Comparison of ENCODE assay signal across 9 mouse cellular contexts in the genomic region with DNA sequence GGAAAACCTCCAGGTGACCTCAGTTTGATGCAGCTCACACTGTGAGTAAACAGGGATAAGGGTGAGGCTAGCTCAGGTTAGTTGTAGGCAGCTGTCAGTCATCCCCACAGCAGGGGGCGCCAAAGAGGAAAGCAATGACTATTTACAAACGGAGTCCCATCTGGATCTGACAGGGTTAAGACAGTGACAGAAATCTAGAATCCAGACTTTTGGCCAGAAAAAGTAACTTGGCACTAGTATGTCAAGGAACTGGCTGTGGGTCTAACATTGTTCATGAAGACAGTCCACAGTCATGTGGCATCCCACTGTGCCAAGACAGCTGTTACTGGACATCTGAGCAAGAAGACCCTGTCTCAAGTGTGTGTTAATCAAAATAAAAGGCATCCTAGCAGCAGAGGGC. TPM values are rescaled to one million over a fixed set of nuclear protein-coding genes. Genes with fewer than 3 reads are reported as not detected.
DNase-seq lines count a peak whose midpoint lies in the region; ATAC-seq lines count a peak whose summit lies in the region.
"Had no signal": no experiment of that assay in that cellular context is flagged by ENCODE, and none has a peak within 500 bp of the region (broad histone marks: within the 10 kb centered on the region; RNA-seq: fewer than 3 reads in every experiment).

No protein-coding gene starts in this region.

- 16% methylated on average over 2 of the region's 2 CpGs for WGBS in hindbrain, embryonic 10.5 days
- WGBS in hindbrain, embryonic 14.5 days, result 22% methylated on average over 2 of the region's 2 CpGs
- 19% methylated on average over 2 of the region's 2 CpGs for whole genome bisulfite sequencing in liver, embryonic 11.5 days

- no peaks in the 10 kb centered on the region for H3K27me3 ChIP-seq in hindbrain, embryonic 10.5 days (ENCODE audit: insufficient read depth, poor library complexity, severe bottlenecking)
- no peaks in the 10 kb centered on the region for H3K27me3 ChIP-seq in hindbrain, embryonic 14.5 days (ENCODE audit: control insufficient read depth, insufficient read depth, low read length)
- H3K27me3 ChIP-seq in liver, embryonic 11.5 days (replicated peaks; ENCODE audit: control insufficient read depth, insufficient read depth, low read length), result no peaks in the 10 kb centered on the region
- H3K27me3 ChIP-seq: embryonic facial prominence, embryonic 15.5 days had no signal

- H3K27ac ChIP-seq in hindbrain, embryonic 10.5 days, result no peak overlapping the region
- no peak overlapping the region for H3K27ac ChIP-seq in hindbrain, embryonic 14.5 days
- no peak overlapping the region for H3K27ac ChIP-seq in liver, embryonic 11.5 days (ENCODE audit: low read depth, low read length)
- H3K27ac ChIP-seq: embryonic facial prominence, embryonic 15.5 days had no signal

- no peak overlapping the region for H3K4me2 ChIP-seq in hindbrain, embryonic 14.5 days (replicated peaks)
- H3K4me2 ChIP-seq in liver, embryonic 11.5 days, result no peak overlapping the region
- H3K4me2 ChIP-seq: embryonic facial prominence, embryonic 15.5 days had no signal

- H3K9ac ChIP-seq in hindbrain, embryonic 14.5 days, result no peak overlapping the region
- no peak overlapping the region for H3K9ac ChIP-seq in liver, embryonic 11.5 days (ENCODE audit: low read depth, low read length)
- H3K9ac ChIP-seq: embryonic facial prominence, embryonic 15.5 days had no signal

- no peaks in the 10 kb centered on the region for H3K36me3 ChIP-seq in hindbrain, embryonic 10.5 days
- H3K36me3 ChIP-seq in hindbrain, embryonic 14.5 days (replicated peaks; ENCODE audit: control insufficient read depth, insufficient read depth), result no peaks in the 10 kb centered on the region
- no peaks in the 10 kb centered on the region for H3K36me3 ChIP-seq in liver, embryonic 11.5 days (ENCODE audit: control insufficient read depth, insufficient read depth, low read length)
- H3K36me3 ChIP-seq: embryonic facial prominence, embryonic 15.5 days had no signal

- DNase-seq in hindbrain, embryonic 10.5 days (ENCODE audit: low spot score), result peak; percentile 31
- no peak for DNase-seq in hindbrain, embryonic 14.5 days (ENCODE audit: low spot score)
- peak; percentile 63 for DNase-seq in CD4-positive helper T cell, adult 2 months (ENCODE audit: low read depth, low spot score)
- peak; percentile 56 for DNase-seq in R1 (ENCODE audit: low read depth, low spot score)
- DNase-seq in liver, embryonic 11.5 days (ENCODE audit: low spot score), result peak; percentile 60
- DNase-seq in spleen, adult 12 weeks (ENCODE audit: low spot score), result peak; percentile 72
- DNase-seq in ovary, postnatal 10 days (ENCODE audit: low spot score), result no peak
- no peak for DNase-seq in cerebellum, postnatal 36 days

- no peak for ATAC-seq in hindbrain, embryonic 14.5 days (ENCODE audit: low FRiP score)
- no peak for ATAC-seq in liver, embryonic 11.5 days (replicated peaks; ENCODE audit: low FRiP score)

- H3K4me3 ChIP-seq in hindbrain, embryonic 10.5 days, result no peak overlapping the region
- H3K4me3 ChIP-seq in hindbrain, embryonic 14.5 days (replicated peaks; ENCODE audit: low read length), result no peak overlapping the region
- H3K4me3 ChIP-seq in liver, embryonic 11.5 days (ENCODE audit: low read depth, low read length), result no peak overlapping the region
- H3K4me3 ChIP-seq: embryonic facial prominence, embryonic 15.5 days had no signal

- no peaks in the 10 kb centered on the region for H3K9me3 ChIP-seq in hindbrain, embryonic 10.5 days
- no peaks in the 10 kb centered on the region for H3K9me3 ChIP-seq in hindbrain, embryonic 14.5 days (ENCODE audit: control insufficient read depth, low read length)
- H3K9me3 ChIP-seq in liver, embryonic 11.5 days (ENCODE audit: control insufficient read depth, low read length), result no peaks in the 10 kb centered on the region
- H3K9me3 ChIP-seq: embryonic facial prominence, embryonic 15.5 days had no signal

- no peaks in the 10 kb centered on the region for H3K4me1 ChIP-seq in hindbrain, embryonic 10.5 days (replicated peaks)
- H3K4me1 ChIP-seq in hindbrain, embryonic 14.5 days (replicated peaks; ENCODE audit: control insufficient read depth, insufficient read depth, low read length), result no peaks in the 10 kb centered on the region
- H3K4me1 ChIP-seq in liver, embryonic 11.5 days (replicated peaks; ENCODE audit: control insufficient read depth, insufficient read depth, low read length), result peaks cover 4% of the 10 kb centered on the region; the same call in 1 of the 2 replicates
- H3K4me1 ChIP-seq: embryonic facial prominence, embryonic 15.5 days had no signal

RNA-seq across cellular contexts. Expression of a gene that starts 10.0 kb away (rescaled TPM):
- 24.2 and 33.0 TPM in 2 replicates for polyA plus RNA-seq in hindbrain, embryonic 10.5 days (2016; fragmentation: Nextera tagmentation; extraction: Ambion mirVana)
- 10.5 and 11.4 TPM in 2 replicates for polyA plus RNA-seq in hindbrain, embryonic 14.5 days (2014; fragmentation: Nextera tagmentation; extraction: Ambion mirVana)
- polyA plus RNA-seq in liver, embryonic 11.5 days (2014; fragmentation: Nextera tagmentation; extraction: Ambion mirVana), result 28.3 and 29.7 TPM in 2 replicates

Comparison
In these comparisons a context has a peak if more than half of its experiments do, and no peak if none do; other contexts are left out.
1. DNase-seq: peak in hindbrain, embryonic 10.5 days (single experiment), CD4-positive helper T cell, adult 2 months (single experiment), R1 (single experiment), liver, embryonic 11.5 days (single experiment) and spleen, adult 12 weeks (single experiment); none in hindbrain, embryonic 14.5 days (single experiment), ovary, postnatal 10 days (single experiment) and cerebellum, postnatal 36 days (0 of 2).